Mouse (Mus musculus) neural tube, embryonic 14.5 days (tissue): Measurements from ENCODE around the gene Mlh1. TPM values are rescaled to one million over a fixed set of nuclear protein-coding genes. Genes with fewer than 3 reads are reported as not detected.
A peak's percentile ranks its signal among the peaks of the same experiment; 100 is the strongest.

Experiments used
- ATAC-seq: fragments of 200-750 bp; cut with Nextera tagmentation; 2 replicates; pipeline ENCODE4 v1.8.0; 2017; ENCODE audit warnings: low read depth, mild to moderate bottlenecking, moderate TSS enrichment, moderate library complexity
- H3K27ac ChIP-seq: fragments of 300-500 bp; sonication (generic); 2 replicates; pipeline ENCODE4 v1.5.1; 2014; ENCODE audit warnings: low read depth, mild to moderate bottlenecking, control low read depth, low read length, moderate library complexity, mixed read lengths
- H3K27me3 ChIP-seq: fragments of 300-500 bp; sonication (generic); 2 replicates; pipeline ENCODE4 v1.6.1; 2014; ENCODE audit warnings: low read length; ENCODE audit not compliant: control insufficient read depth, insufficient read depth
- H3K36me3 ChIP-seq: fragments of 300-500 bp; sonication (generic); 2 replicates; pipeline ENCODE4 v1.6.1; 2014; ENCODE audit warnings: low read length, mixed read lengths; ENCODE audit not compliant: control insufficient read depth, insufficient read depth
- H3K4me1 ChIP-seq: fragments of 300-500 bp; sonication (generic); 2 replicates; pipeline ENCODE4 v1.6.1; 2014; ENCODE audit warnings: low read length; ENCODE audit not compliant: control insufficient read depth, insufficient read depth
- H3K4me2 ChIP-seq: fragments of 300-500 bp; sonication (generic); 2 replicates; pipeline ENCODE4 v1.6.1; 2014; ENCODE audit warnings: mild to moderate bottlenecking, low read depth, low read length, control low read depth
- H3K4me3 ChIP-seq: fragments of 300-500 bp; sonication (generic); 2 replicates; pipeline ENCODE4 v1.5.1; 2014; ENCODE audit warnings: low read depth, low read length, control low read depth, mixed read lengths
- H3K9ac ChIP-seq: fragments of 300-500 bp; sonication (generic); replicated peaks from 2 replicates; pipeline ENCODE4 v1.6.1; 2014; ENCODE audit warnings: low read depth, mild to moderate bottlenecking, control low read depth, low read length, mixed read lengths
- H3K9me3 ChIP-seq: fragments of 300-500 bp; sonication (generic); 2 replicates; pipeline ENCODE4 v1.6.1; 2016; ENCODE audit warnings: low read length; ENCODE audit not compliant: control insufficient read depth
- WGBS: fragments of 180-500 bp; shearing (Covaris S2); extraction: QIAGEN DNeasy Blood & Tissue Kit; methylation state at CpG from one replicate; pipeline ENCODE4 v1.1.7; 2014; 5-methylcytosine and 5-hydroxymethylcytosine counted together
- polyA plus RNA-seq: library from polyadenylated mRNA; unstranded; fragments of >200 nt; fragmentation: Nextera tagmentation; extraction: Ambion mirVana; gene quantifications from 2 replicates; pipeline ENCODE4 v1.2.1, GENCODE M21; 2014

The Mlh1 gene
- polyA plus RNA-seq, 1 experiment from 2014 or later = 26.5 TPM

- H3K36me3 ChIP-seq = no peaks in the 10 kb centered on the region
- no peak overlapping the region for H3K4me3 ChIP-seq
- ATAC-seq = peak; percentile 71; the same call in 1 of the 2 replicates
- WGBS = 14% methylated on average over 21 of the region's 21 CpGs
- H3K4me1 ChIP-seq = 0 out of 2 replicates have a peak, but pooled peaks cover 5% of the 10 kb centered on the region
- no peak overlapping the region for H3K9ac ChIP-seq
- H3K4me2 ChIP-seq = no peak overlapping the region
- H3K9me3 ChIP-seq = no peaks in the 10 kb centered on the region
- no peaks in the 10 kb centered on the region for H3K27me3 ChIP-seq
- H3K27ac ChIP-seq = no peak overlapping the region
Observed at GRCm38 (mm10) chr9:111289832-111290339, 18.3 kb upstream of the Mlh1 start.

DNA sequence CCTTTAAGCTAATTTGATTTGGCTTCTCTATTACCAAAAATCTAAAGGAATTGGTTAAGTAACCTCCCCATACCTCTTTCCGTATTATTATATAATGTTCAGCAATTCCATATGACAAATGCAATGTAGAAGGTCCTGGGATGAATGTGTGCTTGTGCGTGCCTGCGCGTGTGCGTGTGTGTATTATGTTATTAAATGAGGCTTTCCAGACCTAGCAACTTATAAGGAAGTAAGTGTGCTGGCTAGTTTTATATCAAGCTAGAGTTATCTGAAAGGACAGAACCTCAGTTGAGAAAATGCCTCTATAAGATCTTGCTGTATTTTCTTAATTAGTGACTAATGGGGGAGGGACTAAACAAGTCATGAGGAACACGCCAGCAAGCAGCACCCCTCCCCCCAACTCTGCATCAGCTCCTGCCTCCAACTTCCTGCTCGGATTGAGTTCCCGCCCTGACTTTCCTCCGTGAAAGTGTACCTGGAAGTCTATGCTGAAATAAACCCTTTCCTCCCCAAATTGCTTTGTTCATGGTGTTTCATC, 17.8 kb upstream of the Mlh1 start:
- 62% methylated on average over 9 of the region's 9 CpGs for WGBS
- Histone ChIP-seq H3K27ac (no peak overlapping the region), H3K4me2 (no peak overlapping the region), H3K36me3 (no peaks in the 10 kb centered on the region), H3K4me1 (0 out of 2 replicates have a peak, but pooled peaks cover 5% of the 10 kb centered on the region), H3K4me3 (no peak overlapping the region), H3K27me3 (no peaks in the 10 kb centered on the region), H3K9ac (no peak overlapping the region), H3K9me3 (no peaks in the 10 kb centered on the region)
- peak; percentile 12; the same call in 1 of the 2 replicates for ATAC-seq

GRCm38 (mm10) chr9:111287956-111288355, 16.4 kb upstream of the Mlh1 start:
- no peaks in the 10 kb centered on the region for H3K9me3 ChIP-seq
- no peak overlapping the region for H3K4me3 ChIP-seq
- no peak for ATAC-seq
- no peaks in the 10 kb centered on the region for H3K27me3 ChIP-seq
- H3K36me3 ChIP-seq = no peaks in the 10 kb centered on the region
- no peak overlapping the region for H3K4me2 ChIP-seq
- 92% methylated on average over 4 of the region's 4 CpGs for WGBS
- 0 out of 2 replicates have a peak, but pooled peaks cover 5% of the 10 kb centered on the region for H3K4me1 ChIP-seq
- H3K27ac ChIP-seq = no peak overlapping the region
- no peak overlapping the region for H3K9ac ChIP-seq

GRCm38 (mm10) chr9:111286468-111286867, 14.9 kb upstream of the Mlh1 start:
- Histone ChIP-seq H3K9me3 (no peaks in the 10 kb centered on the region), H3K4me2 (no peak overlapping the region), H3K4me1 (0 out of 2 replicates have a peak, but pooled peaks cover 5% of the 10 kb centered on the region), H3K27me3 (no peaks in the 10 kb centered on the region), H3K36me3 (no peaks in the 10 kb centered on the region), H3K4me3 (no peak overlapping the region), H3K9ac (no peak overlapping the region), H3K27ac (no peak overlapping the region)
- 85% methylated on average over 2 of the region's 2 CpGs for WGBS
- no peak for ATAC-seq

DNA sequence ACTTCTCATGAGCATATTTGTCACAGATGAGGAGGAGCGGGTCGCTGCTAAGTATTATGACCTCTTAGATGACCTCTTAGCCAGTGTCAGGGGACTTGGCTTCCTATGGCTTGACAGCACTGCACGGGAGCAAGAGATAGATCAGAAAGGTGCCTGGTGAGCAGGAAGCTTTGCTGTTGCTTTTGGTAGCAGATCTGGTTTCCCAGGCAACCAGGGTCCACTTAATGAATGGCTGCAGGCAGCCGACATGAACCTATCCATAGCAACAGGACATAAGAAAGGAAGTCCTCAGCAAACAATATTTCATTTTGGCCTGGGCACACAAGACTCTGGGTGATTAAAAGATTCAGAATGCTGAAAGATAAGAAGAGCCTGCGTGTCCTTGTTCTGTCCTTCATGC, 14.1 kb upstream of the Mlh1 start:
- Histone ChIP-seq H3K27ac (no peak overlapping the region; the same call in 1 of the 2 replicates), H3K9ac (no peak overlapping the region), H3K4me1 (0 out of 2 replicates have a peak, but pooled peaks cover 5% of the 10 kb centered on the region), H3K4me3 (no peak overlapping the region), H3K9me3 (no peaks in the 10 kb centered on the region), H3K36me3 (no peaks in the 10 kb centered on the region), H3K27me3 (no peaks in the 10 kb centered on the region), H3K4me2 (no peak overlapping the region)
- 0 out of 2 replicates have a peak, but pooled peaks have one; percentile 14 for ATAC-seq
- 13% methylated on average over 5 of the region's 5 CpGs for WGBS

DNA sequence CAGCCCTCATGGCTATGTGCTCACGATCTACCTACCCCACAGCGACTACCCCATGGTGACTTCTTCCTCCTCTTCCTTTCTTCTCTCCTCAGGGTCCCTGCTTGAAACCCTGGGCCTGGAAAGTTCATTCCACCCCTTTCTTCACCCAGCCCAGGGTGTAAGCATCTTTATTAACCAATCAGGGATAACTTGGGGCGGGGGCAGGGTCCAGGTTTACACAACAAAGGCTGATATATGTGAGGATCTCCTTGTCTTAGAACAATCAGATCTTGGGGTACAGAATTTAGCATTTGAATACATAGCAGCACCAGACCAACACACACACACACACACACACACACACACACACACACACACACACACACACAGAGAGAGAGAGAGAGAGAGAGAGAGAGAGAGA, 13.5 kb upstream of the Mlh1 start:
- no peaks in the 10 kb centered on the region for H3K9me3 ChIP-seq
- no peak overlapping the region for H3K4me3 ChIP-seq
- no peak overlapping the region for H3K27ac ChIP-seq
- no peaks in the 10 kb centered on the region for H3K27me3 ChIP-seq
- H3K9ac ChIP-seq = no peak overlapping the region
- no peak overlapping the region for H3K4me2 ChIP-seq
- H3K4me1 ChIP-seq = 0 out of 2 replicates have a peak, but pooled peaks cover 5% of the 10 kb centered on the region
- ATAC-seq = no peak
- H3K36me3 ChIP-seq = no peaks in the 10 kb centered on the region
- 24% methylated on average over 3 of the region's 3 CpGs for WGBS

DNA sequence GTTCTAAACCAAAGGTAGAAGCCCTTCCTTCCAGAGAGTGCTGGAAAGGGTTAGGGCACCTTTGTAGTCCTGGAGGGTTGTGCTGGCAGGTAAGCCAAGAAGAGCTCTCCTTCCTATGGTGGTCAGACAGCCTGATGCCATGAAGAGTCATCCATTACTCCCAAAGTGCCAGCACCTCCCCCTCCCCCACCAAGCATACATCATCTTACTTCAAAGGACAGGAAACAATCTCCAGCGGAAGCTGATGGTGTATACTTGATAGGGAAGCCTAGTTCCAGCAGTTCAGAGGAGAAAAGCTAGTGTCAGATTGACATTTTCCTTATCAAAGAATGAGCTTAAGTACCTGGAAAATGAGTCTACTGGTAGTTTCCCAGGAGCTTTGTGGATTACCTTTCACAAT, 3.6 kb upstream of the Mlh1 start:
- H3K4me2 ChIP-seq = peak overlapping the region; percentile 37
- peaks cover 43% of the 10 kb centered on the region for H3K4me1 ChIP-seq
- H3K9ac ChIP-seq = no peak overlapping the region
- no peaks in the 10 kb centered on the region for H3K9me3 ChIP-seq
- no peaks in the 10 kb centered on the region for H3K27me3 ChIP-seq
- H3K4me3 ChIP-seq = no peak overlapping the region
- ATAC-seq = no peak
- H3K27ac ChIP-seq = no peak overlapping the region
- WGBS = 42% methylated on average over 1 of the region's 1 CpGs
- H3K36me3 ChIP-seq = peaks cover 16% of the 10 kb centered on the region; the same call in 1 of the 2 replicates

- H3K9me3 ChIP-seq = no peaks in the 10 kb centered on the region
- no peaks in the 10 kb centered on the region for H3K27me3 ChIP-seq
- no peak overlapping the region for H3K9ac ChIP-seq
- peaks cover 45% of the 10 kb centered on the region for H3K4me1 ChIP-seq
- no peak overlapping the region for H3K27ac ChIP-seq
- peak overlapping the region; percentile 79 for H3K4me2 ChIP-seq
- 93% methylated on average over 1 of the region's 1 CpGs for WGBS
- H3K36me3 ChIP-seq = peaks cover 16% of the 10 kb centered on the region; the same call in 1 of the 2 replicates
- H3K4me3 ChIP-seq = no peak overlapping the region
- no peak for ATAC-seq
Observed at GRCm38 (mm10) chr9:111273958-111274357, 2.4 kb upstream of the Mlh1 start.

- no peaks in the 10 kb centered on the region for H3K27me3 ChIP-seq
- 75% methylated on average over 15 of the region's 15 CpGs for WGBS
- no peaks in the 10 kb centered on the region for H3K9me3 ChIP-seq
- peak overlapping the region; percentile 85; the same call in 1 of the 2 replicates for H3K9ac ChIP-seq
- no peak for ATAC-seq
- peaks cover 45% of the 10 kb centered on the region for H3K4me1 ChIP-seq
- peaks cover 14% of the 10 kb centered on the region; the same call in 1 of the 2 replicates for H3K36me3 ChIP-seq
- H3K27ac ChIP-seq = no peak overlapping the region
- H3K4me3 ChIP-seq = peak overlapping the region; percentile 87
- H3K4me2 ChIP-seq = peak overlapping the region; percentile 79
Observed at GRCm38 (mm10) chr9:111272996-111273785, 1.6 kb upstream of the Mlh1 start.
